Mouse (Mus musculus) gastrocnemius, postnatal 4 days (tissue): ENCODE results near the gene Smim12. TPM values are rescaled to one million over a fixed set of nuclear protein-coding genes. Genes with fewer than 3 reads are reported as not detected.

Experiments used
- DNase-seq, 2 experiments: peaks; one replicate each; pipeline ENCODE4 v3.0.0; 2021 to 2022; ENCODE audit warnings: low spot score in 2 of 2, mixed read lengths in 2 of 2
- total RNA-seq, 2 experiments: library from RNA; stranded (reverse); gene quantifications; 2 replicates each; pipeline ENCODE4 v1.2.3; 2021

The Smim12 gene
- total RNA-seq, 2 experiments from 2014 or later, result 31.7 to 35.6 TPM

GRCm38 (mm10) chr4:127233416-127234125, 10.0 kb upstream of the Smim12 start:
- DNase-seq, result no peak

GRCm38 (mm10) chr4:127235742-127236487, 7.7 kb upstream of the Smim12 start:
- DNase-seq, result peak; percentile 69 to 87

- peak in 1 of 2 experiments; percentile 27 for DNase-seq
These were observed 7.0 kb upstream of the Smim12 start for GRCm38 (mm10) chr4:127236631-127237030.

GRCm38 (mm10) chr4:127237271-127237670, 6.3 kb upstream of the Smim12 start:
- no peak for DNase-seq

GRCm38 (mm10) chr4:127242696-127243095, 888 bp upstream of the Smim12 start:
- no peak for DNase-seq

- no peak for DNase-seq
These were observed 369 bp downstream of the Smim12 start for GRCm38 (mm10) chr4:127243953-127244352.

- DNase-seq, result peak; percentile 84 to 93
These were observed 6.2 kb downstream of the Smim12 start for GRCm38 (mm10) chr4:127249701-127250349.

GRCm38 (mm10) chr4:127251963-127252585, 8.5 kb downstream of the Smim12 start:
- DNase-seq, result peak; percentile 25 to 33

- no peak for DNase-seq
These were observed 13.2 kb downstream of the Smim12 start for GRCm38 (mm10) chr4:127256739-127257138.

- DNase-seq, result no peak
These were observed 14.8 kb downstream of the Smim12 start for GRCm38 (mm10) chr4:127258186-127258897.

GRCm38 (mm10) chr4:127261601-127262000, 18.0 kb downstream of the Smim12 start:
- no peak for DNase-seq

- DNase-seq, result no peak
These were observed 20.0 kb downstream of the Smim12 start for GRCm38 (mm10) chr4:127263438-127264182.

- no peak for DNase-seq
These were observed 20.6 kb downstream of the Smim12 start for GRCm38 (mm10) chr4:127264183-127264554.

- DNase-seq, result no peak
These were observed 34.9 kb downstream of the Smim12 start for GRCm38 (mm10) chr4:127278451-127279001.

GRCm38 (mm10) chr4:127279241-127279640, 35.7 kb downstream of the Smim12 start:
- no peak for DNase-seq

GRCm38 (mm10) chr4:127286907-127287306, 43.3 kb downstream of the Smim12 start:
- no peak for DNase-seq

GRCm38 (mm10) chr4:127289039-127289548, 45.5 kb downstream of the Smim12 start:
- no peak for DNase-seq

GRCm38 (mm10) chr4:127292631-127293030, 49.0 kb downstream of the Smim12 start:
- no peak for DNase-seq
